Mouse (Mus musculus) megakaryocyte progenitor cell, adult 5-6 weeks (primary cell): ENCODE results near the gene Nufip1. TPM values are rescaled to one million over a fixed set of nuclear protein-coding genes. Genes with fewer than 3 reads are reported as not detected.
A peak's percentile ranks its signal among the peaks of the same experiment; 100 is the strongest.

Source experiments
- ATAC-seq: replicated peaks from 2 replicates; pipeline ENCODE4 v1.8.0; 2016; ENCODE audit warnings: mild to moderate bottlenecking, moderate TSS enrichment, inconsistent platforms; ENCODE audit not compliant: poor library complexity
- total RNA-seq, 2 experiments: library from RNA; stranded (forward) in 1 of 2; stranded (reverse) in 1 of 2; fragments of 157-497, 149-512 nt in 1 of 2; fragments of 200-1000 nt in 1 of 2; gene quantifications; 2 replicates each; pipeline versions ENCODE4 v1.2.3 to v1.2.4; 2015 to 2017

Nufip1 gene
- total RNA-seq (2015) = 23.1 and 25.2 TPM in 2 replicates
- total RNA-seq (2017) = 23.5 and 28.7 TPM in 2 replicates

DNA sequence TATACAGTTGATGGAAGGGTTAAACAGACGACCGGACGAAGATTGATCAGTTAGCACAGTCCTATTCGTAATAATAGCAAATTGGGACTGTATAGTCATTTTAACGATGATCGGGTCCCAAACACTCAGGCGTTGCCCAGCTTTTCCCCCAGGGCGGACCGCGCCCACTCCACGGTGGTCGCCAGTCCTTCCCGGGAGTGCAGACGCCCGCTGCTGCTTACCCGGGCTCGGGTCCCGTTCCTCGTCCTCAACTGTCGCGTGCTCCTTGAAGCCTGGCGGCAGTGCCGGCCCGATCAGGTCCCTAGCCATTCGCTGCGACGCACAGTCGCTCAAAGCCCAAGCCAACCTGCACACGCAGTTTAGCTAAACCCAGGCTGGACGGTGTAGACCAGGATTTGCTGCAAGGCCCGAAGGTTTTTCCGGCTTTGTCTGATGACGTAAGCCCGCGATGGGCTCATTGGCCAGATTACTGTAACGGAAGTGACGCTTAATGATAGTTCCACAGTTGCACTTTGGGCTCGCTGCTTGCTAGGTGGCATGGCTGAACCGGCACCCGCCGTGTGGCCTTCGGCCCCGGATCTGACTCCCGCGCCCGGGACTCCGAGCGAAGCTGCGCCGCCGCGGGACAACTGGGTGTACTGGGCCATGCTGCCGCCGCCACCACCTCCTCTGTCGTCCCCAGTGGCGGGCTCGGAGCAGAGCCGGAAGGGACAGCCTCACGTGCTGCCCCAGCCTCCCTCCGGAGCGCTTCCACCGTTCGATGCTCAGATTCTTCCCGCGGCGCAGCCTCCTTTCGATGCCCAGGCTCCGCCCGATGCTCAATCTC is at the start of gene Nufip1, which contains the start of gene Gpalpp1:
Gene Nufip1 (plus strand): TSS at position 496 of the 826 bp plus-strand sequence.
Gene Gpalpp1 (minus strand): TSS at position 365 of the 826 bp plus-strand sequence.
- ATAC-seq = peak; percentile 94

DNA sequence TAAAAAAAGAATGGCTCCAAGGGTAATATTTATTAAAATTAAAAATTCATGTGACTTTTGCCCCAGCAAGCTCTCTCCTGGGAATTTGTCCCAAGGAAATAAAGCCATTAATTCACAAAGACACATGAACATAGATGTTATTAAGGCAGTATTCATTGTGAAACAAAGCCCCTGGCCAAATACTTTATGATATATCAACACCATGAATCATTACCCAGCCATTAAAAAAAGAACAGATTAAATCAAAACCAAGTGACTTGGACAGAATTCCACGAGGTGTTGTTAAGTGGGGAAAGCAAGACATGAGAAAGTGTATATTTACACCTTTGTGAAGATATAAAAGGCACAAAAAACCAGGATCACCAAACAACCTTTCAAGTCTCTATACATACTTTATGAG is 43.5 kb upstream of the Nufip1 start:
- no peak for ATAC-seq

- no peak for ATAC-seq
Observed at GRCm38 (mm10) chr14:76068296-76068695, 42.4 kb upstream of the Nufip1 start.

DNA sequence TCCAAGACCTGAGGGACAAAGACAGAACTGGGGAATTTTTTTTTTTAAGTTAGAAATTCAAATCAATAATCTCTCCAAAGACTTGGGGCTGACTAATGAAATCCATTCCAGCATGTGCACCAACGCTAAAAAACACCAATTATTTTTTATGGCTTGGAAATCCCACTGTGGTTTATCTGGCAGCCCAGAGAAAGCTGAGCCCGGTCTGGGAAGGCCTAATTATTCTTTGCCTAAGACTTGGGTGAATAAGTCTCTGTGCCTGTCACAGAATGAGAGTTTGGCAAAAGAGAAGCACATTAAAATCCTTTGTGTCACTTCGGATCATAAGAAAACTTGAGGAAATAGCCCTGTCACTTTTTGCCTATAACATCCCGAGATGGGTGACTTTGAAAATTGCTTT is 41.4 kb upstream of the Nufip1 start:
- no peak for ATAC-seq

DNA sequence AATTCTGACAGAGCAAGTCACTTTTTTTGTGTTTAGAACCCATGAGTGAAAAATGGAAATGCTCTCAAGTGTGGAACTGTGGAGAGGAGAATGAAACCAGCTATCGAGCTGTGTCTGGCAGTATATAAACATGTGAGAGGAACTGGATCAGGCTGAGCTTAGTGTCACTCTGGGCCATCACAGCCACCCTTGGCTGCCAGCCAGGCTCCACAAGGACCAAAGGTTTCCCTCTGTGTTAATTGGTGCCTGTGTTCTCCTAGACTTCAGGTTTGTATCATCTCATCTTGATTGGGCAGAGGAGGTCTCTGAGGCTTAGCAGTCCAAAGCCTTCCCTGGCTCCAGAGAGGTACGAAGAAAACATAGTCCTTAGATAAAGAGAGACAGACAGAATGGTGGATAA is 38.1 kb upstream of the Nufip1 start:
- no peak for ATAC-seq

GRCm38 (mm10) chr14:76074206-76074605 is 36.5 kb upstream of the Nufip1 start:
- ATAC-seq = no peak

DNA sequence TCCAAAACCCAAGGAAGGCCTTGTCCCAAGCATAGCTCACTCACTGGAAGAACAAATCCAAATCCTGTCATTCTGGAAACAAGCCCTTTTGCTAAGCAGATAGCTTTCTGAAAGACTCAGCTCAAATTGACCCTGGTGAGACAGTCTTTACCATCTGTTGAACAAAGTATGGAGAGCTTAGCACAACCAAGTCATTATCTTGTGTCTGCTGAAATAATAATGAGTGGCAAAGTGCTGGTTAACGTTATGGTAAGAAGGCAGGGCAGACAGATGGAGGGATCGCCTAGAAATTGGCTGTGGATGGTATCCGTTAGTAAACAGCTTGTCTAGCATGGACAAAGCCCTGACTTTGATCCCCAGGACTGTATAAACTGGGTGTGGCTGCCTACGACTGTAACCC is 35.0 kb upstream of the Nufip1 start:
- ATAC-seq = no peak

DNA sequence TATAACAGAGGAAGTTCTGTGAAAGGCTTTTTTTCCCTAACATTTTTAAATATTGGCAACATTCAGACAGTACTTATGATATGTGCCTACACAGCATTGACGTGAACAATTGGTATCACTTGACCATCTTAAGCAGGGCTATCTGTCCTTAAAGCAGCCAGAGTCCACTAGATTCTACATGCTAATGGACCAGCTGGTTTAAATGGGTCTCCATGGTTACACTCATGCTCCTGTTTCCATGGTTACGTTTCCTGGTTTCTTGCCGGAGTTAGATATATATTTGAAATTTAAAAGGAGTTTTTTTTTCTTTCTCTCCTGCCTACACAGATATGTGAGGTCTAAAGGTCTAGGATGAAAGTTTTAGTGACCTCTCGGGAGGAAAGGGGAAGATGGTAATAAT is 34.1 kb upstream of the Nufip1 start:
- no peak for ATAC-seq

DNA sequence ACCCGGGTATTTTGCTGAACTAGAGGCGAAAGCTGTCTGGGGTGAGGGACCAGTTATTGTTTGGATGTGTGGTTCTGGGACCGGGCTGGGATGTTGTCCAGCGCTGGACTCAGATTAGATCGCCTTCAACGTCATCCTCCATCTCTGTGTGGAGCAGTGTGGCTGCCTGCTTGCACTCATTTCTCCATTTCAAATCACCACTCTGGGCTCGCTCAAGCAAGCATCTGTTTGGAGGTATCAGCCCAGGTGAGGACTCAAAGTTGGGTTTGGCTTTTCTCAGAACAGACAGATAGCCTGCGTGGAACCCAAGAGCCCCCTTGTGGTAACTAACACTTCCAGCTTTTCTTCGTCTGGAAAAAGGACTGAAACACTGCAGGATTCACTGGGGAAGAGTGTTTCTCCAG is 33.6 kb upstream of the Nufip1 start:
- ATAC-seq = peak; percentile 69; the same call in 1 of the 2 replicates

DNA sequence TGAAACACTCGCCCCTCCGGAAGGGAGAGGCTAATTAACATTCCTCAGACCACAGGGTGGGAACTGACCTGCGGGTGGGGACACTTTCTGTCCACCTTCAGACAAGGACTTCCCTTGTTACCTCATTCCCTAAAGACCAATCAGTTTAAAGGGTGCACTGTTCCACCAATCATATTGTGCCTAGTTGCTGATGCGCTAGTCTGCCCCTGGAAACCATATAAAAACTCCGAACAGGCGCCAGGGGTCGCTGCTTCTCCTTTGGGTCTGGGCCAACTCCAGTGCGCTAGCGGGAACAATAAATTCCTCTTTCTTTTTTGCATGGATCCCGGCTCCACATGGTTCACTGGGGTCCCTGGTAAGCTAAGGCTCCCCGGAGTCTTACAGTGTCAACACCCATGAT is 29.2 kb upstream of the Nufip1 start:
- no peak for ATAC-seq

- no peak for ATAC-seq
Observed at GRCm38 (mm10) chr14:76082086-76082636, 28.5 kb upstream of the Nufip1 start.

GRCm38 (mm10) chr14:76084188-76084587 is 26.5 kb upstream of the Nufip1 start:
- peak; percentile 66; the same call in 1 of the 2 replicates for ATAC-seq

DNA sequence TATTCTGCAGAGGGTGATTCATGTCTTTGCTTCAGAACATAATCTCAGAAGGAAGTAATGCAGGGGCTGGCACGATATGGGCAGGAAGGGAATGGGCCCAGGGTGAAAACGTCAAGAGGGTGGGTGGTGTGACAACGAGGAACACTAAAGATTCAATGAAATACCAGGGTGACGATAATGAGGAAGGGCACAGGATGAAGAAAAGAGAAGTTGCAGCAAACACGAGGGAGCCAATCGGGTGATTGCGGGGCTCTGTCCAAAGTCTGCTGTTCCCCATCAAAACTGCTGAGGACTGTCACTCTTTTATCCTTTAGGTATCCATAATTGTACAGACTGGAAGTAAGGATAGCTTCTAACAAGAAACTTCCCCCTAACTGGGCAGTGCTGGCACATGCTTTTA is 13.4 kb upstream of the Nufip1 start:
- ATAC-seq = peak; percentile 69

GRCm38 (mm10) chr14:76097815-76098214 is 12.9 kb upstream of the Nufip1 start:
- ATAC-seq = no peak

DNA sequence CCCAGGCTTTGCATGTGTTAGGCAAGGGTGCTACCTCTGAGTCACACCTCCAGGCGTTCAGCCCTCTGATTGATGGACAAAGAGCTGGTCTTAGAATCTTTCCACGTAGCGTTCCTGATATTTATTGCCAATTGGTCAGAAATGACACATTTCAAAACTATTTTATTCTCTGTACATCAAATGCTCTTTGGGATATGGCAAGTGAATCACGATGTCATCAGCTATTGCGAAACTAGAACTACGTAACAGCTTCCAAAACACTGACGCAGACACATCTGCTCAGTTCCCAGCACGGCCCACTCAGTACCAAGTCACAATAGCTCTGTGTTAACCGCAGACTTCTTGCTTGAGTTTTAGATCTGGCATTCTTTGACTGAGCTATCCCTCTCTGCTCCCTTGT is 11.1 kb upstream of the Nufip1 start:
- ATAC-seq = no peak

DNA sequence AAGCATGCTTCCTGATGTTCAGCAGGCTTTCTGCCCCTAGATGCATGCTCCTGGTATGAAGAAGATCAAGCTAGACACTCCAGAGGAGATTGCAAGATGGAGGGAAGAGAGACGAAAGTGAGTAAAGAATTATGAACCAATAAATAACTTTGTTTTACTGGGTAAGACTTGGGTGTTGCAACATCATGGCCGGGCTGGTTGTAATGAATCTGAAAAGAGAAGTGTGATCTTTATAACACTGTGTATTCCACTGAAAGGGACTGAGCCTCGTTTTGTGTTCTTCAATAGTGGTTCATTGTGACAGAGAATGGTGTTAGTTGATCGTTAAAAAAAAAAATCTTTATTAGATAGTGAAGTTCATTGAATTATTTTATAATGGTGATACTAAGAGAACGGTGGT is 5.1 kb downstream of the Nufip1 start:
- ATAC-seq = peak; percentile 38; the same call in 1 of the 2 replicates

GRCm38 (mm10) chr14:76118963-76119362 is 8.3 kb downstream of the Nufip1 start:
- peak; percentile 45 for ATAC-seq

DNA sequence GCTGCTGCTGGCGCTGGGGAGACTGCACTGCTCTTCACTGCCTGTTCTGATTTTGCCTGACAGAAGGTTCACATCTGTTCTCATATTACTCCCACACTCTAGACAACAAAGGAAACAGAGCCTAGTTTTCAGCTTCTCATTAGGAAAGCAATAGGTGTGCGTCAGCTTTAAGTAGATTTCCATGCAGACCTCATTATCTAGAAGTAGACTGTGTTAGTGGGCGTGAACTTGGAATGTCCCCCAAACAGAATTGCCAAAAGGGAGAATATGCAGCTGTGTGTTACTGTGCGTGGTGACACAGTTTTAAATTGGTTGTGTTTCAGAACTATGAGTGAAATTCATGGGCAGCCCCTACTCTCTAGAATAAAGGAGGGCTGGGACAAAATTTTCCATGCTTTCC is 9.8 kb downstream of the Nufip1 start:
- ATAC-seq = no peak

GRCm38 (mm10) chr14:76121901-76122662 is 11.4 kb downstream of the Nufip1 start:
- ATAC-seq = peak; percentile 90

- no peak for ATAC-seq
Observed at GRCm38 (mm10) chr14:76122663-76123058, 12.0 kb downstream of the Nufip1 start.

DNA sequence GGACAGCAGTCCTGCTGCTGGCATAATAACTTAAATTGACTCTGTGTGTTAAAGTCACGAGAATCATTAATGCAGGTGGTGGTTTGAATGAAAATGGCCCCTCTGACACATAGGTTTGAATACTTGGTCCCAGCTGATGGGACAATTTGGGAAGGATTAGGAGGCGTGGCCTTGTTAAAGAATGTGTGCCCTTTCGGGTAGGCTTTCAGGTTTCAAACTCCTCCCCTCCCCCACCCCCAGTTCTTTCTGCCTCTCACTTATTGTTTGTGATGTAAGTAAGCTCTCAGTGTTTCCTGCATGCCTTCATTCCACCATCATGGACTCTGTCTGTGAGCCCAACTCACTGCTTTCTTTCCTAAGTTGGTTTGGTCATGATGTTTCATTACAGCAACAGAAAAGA is 16.6 kb downstream of the Nufip1 start:
- no peak for ATAC-seq

DNA sequence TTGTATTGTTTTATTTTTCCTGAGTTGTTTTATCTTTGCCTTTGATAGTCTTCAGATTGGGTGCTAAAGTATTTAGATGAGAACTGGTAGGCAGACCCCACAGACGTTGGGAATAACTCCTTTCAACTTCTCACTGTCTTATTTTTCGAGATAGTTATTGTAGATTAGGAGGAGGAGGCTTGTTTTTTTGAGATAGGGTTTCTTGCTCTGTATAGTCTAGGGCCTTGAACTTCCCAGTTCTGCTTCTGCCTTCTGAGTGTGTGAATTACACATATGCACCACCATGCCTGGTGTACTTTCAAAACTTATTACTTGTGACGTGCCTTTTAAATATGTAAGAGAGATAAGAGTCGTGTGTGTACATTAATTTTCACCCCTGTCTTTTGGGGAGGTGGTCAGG is 17.5 kb downstream of the Nufip1 start:
- no peak for ATAC-seq
